Mouse (Mus musculus): ENCODE results near the gene Kif1a. TPM values are rescaled to one million over a fixed set of nuclear protein-coding genes. Genes with fewer than 3 reads are reported as not detected.
"Not testable (repeated sequence)": the region's sequence is repeated elsewhere in the genome, so short reads cannot be mapped to it uniquely, and the experiment has no call there.

Gene Kif1a
- polyA plus RNA-seq, 1 experiment from 2014 or later = 6.3 TPM

DNA sequence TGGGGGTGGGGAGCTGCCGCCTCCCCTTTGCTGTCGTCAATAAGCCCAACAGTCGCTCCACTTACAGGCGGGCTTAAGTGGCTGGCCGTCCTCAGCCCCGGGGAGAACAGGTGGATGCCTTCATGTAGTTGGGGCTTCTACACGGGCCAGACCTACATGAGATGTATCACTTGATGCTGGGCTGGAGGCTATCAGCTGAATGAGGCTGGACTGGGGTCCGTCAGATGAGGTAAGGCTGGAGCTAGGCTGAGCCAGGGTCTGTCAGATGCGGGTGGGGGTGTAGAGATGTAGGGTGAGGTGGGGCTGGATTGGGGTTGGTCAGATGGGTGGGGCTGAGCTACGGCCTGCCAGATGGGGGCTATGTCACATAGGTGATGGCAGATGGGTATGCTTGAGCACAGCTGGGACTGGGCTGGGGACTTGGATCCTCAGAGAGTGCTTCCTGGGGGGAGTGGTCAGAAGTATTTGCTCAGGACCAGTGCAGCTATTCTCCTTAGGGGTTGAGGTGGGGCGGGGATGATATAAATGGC lies 122.6 kb downstream of the Kif1a start:
- peaks cover 3% of the 10 kb centered on the region; the same call in 1 of the 2 replicates for H3K27me3 ChIP-seq (ENCODE audit: control insufficient read depth, insufficient read depth, low read length)
- H3K4me1 ChIP-seq (ENCODE audit: control insufficient read depth, insufficient read depth, low read length) = peaks cover 27% of the 10 kb centered on the region
- no peaks in the 10 kb centered on the region for H3K36me3 ChIP-seq (ENCODE audit: control insufficient read depth, insufficient read depth, low read length)
- no peak overlapping the region for H3K27ac ChIP-seq (ENCODE audit: low read depth, low read length)
- H3K9me3 ChIP-seq (replicated peaks; ENCODE audit: control insufficient read depth, low read length) = no peaks in the 10 kb centered on the region
- 9% methylated on average over 11 of the region's 11 CpGs for WGBS (ENCODE audit: insufficient replicate concordance)
- H3K9ac ChIP-seq (ENCODE audit: low read depth, low read length) = no peak overlapping the region
- H3K4me2 ChIP-seq = peak overlapping the region; percentile 39
- peak; percentile 41 for ATAC-seq (replicated peaks; ENCODE audit: insufficient number of reproducible peaks, low FRiP score, low TSS enrichment)
- H3K4me3 ChIP-seq (ENCODE audit: low read depth, low read length) = no peak overlapping the region

DNA sequence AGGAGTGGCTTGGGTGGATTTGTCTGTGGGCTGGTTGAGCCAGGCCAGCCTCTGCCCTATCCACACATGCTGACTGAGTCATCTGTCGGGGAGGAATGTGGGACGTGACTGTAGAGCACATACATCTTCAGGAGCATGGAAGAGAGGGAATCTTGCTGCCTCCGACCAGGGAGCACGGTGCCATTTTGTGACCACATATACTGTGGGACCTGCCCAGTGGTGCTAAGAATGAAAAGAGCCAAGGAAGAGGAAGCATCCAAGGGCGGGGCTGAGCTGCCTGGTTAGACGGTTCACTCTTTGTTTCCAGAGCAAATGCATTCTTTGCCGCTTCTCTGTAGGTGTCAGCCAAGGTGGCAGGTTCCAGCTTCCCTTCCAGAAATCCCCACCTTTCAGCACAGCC lies 123.1 kb downstream of the Kif1a start:
- H3K27me3 ChIP-seq (ENCODE audit: control insufficient read depth, insufficient read depth, low read length) = peaks cover 3% of the 10 kb centered on the region; the same call in 1 of the 2 replicates
- no peaks in the 10 kb centered on the region for H3K36me3 ChIP-seq (ENCODE audit: control insufficient read depth, insufficient read depth, low read length)
- H3K9me3 ChIP-seq (replicated peaks; ENCODE audit: control insufficient read depth, low read length) = no peaks in the 10 kb centered on the region
- no peak for ATAC-seq (replicated peaks; ENCODE audit: insufficient number of reproducible peaks, low FRiP score, low TSS enrichment)
- H3K4me2 ChIP-seq = peak overlapping the region; percentile 39
- H3K9ac ChIP-seq (ENCODE audit: low read depth, low read length) = no peak overlapping the region
- no peak overlapping the region for H3K27ac ChIP-seq (ENCODE audit: low read depth, low read length)
- peaks cover 27% of the 10 kb centered on the region for H3K4me1 ChIP-seq (ENCODE audit: control insufficient read depth, insufficient read depth, low read length)
- 18% methylated on average over 7 of the region's 7 CpGs for WGBS (ENCODE audit: insufficient replicate concordance)
- no peak overlapping the region for H3K4me3 ChIP-seq (ENCODE audit: low read depth, low read length)

DNA sequence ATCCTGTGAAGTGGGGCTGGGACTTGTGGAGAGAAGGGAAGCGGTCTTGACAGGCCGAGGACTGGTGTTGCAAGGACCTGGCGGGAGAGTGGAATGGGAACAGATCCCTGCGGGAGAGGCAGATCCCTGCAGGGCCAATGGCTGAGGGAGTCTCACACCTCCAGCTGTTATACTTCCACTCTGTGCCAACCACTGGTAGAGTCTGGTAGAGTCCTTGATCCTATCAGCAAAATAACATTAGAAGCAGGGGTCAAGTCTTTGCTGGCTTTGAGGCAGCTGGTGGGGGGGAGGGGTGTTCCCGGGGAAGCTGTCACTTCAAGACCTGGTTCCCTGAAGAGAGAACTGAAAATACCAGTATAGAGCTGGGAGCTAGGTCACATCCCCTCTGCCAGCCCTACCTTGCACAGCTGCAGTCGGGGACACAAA lies 125.6 kb downstream of the Kif1a start:
- no peak overlapping the region for H3K4me3 ChIP-seq (ENCODE audit: low read depth, low read length)
- no peaks in the 10 kb centered on the region for H3K9me3 ChIP-seq (replicated peaks; ENCODE audit: control insufficient read depth, low read length)
- peak overlapping the region; percentile 14; the same call in 1 of the 2 replicates for H3K4me2 ChIP-seq
- WGBS (ENCODE audit: insufficient replicate concordance) = 18% methylated on average over 6 of the region's 6 CpGs
- H3K27me3 ChIP-seq (ENCODE audit: control insufficient read depth, insufficient read depth, low read length) = peaks cover 3% of the 10 kb centered on the region; the same call in 1 of the 2 replicates
- H3K4me1 ChIP-seq (ENCODE audit: control insufficient read depth, insufficient read depth, low read length) = peaks cover 36% of the 10 kb centered on the region
- peak; percentile 33; the same call in 1 of the 2 replicates for ATAC-seq (replicated peaks; ENCODE audit: insufficient number of reproducible peaks, low FRiP score, low TSS enrichment)
- no peak overlapping the region for H3K27ac ChIP-seq (ENCODE audit: low read depth, low read length)
- no peaks in the 10 kb centered on the region for H3K36me3 ChIP-seq (ENCODE audit: control insufficient read depth, insufficient read depth, low read length)
- no peak overlapping the region for H3K9ac ChIP-seq (ENCODE audit: low read depth, low read length)

DNA sequence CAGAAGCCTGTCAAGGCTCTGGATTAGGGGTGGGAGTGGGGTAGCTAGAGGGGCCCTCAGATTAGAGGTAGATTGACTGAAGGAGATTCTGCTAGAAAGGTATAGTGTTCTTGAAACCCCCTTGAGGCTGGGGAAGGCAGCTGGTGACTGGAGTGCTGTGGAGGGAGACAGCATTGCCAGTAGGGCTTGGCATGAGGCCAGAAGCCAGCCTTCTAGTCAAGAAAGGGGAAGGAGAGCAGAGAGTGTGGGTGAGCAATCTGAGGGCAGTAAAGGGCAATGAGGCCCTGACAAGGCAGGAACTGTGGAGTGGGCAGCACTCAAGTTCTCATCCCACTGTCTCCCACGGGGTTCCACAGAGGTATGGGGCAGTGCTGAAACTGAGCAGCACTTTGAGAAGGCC lies 128.9 kb downstream of the Kif1a start:
- peak; percentile 35; the same call in 1 of the 2 replicates for ATAC-seq (replicated peaks; ENCODE audit: insufficient number of reproducible peaks, low FRiP score, low TSS enrichment)
- Histone ChIP-seq H3K36me3 (ENCODE audit: control insufficient read depth, insufficient read depth, low read length) (no peaks in the 10 kb centered on the region), H3K9me3 (replicated peaks; ENCODE audit: control insufficient read depth, low read length) (no peaks in the 10 kb centered on the region), H3K27me3 (ENCODE audit: control insufficient read depth, insufficient read depth, low read length) (peaks cover 1% of the 10 kb centered on the region; the same call in 1 of the 2 replicates), H3K27ac (ENCODE audit: low read depth, low read length) (no peak overlapping the region), H3K9ac (ENCODE audit: low read depth, low read length) (no peak overlapping the region), H3K4me2 (no peak overlapping the region), H3K4me1 (ENCODE audit: control insufficient read depth, insufficient read depth, low read length) (peaks cover 25% of the 10 kb centered on the region), H3K4me3 (ENCODE audit: low read depth, low read length) (no peak overlapping the region)
- 20% methylated on average over 1 of the region's 1 CpGs for WGBS (ENCODE audit: insufficient replicate concordance)

DNA sequence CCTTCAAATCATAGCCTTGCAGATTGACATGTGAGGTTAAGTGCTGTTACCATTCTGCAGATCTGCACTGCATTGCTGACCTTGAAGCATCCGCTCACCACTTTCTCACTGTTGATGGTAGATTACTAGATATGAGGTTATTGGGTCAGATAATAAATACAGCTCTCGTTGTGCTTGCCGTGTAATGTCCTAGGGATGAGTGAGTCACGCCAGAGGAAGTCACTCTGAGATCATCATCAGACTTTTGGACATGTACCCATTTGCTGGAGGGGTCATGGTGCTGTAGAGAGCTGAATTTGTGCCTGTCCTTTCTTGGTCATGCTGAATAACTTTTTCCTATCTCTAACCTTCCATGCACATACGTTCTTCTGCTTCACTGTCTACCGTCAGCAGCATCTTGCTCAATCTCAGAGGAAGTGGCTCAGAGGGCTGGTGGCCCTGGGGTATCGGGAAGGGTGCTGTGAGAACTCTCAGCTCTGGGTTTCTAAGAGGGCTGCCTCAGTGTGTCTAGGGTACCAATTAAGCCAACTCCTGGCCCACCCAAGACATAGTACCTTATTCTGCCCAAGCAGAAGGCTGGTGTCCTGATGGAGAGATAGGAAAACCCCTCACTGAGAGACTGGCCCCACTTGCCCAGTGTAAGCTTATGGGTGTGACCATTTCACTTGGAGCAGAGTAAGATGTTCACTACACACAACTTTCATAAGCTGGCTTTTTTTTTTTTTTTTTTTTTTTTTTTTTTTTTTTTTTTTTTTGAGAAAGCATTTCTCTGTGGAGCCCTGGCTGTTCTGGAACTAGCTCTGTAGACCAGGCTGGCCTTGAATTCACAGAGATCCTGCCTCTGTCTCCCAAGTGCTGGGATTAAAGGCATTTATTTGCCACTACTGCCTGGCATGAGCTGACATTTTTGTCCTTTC lies 129.6 kb downstream of the Kif1a start:
- H3K27me3 ChIP-seq (ENCODE audit: control insufficient read depth, insufficient read depth, low read length) = no peaks in the 10 kb centered on the region
- H3K9me3 ChIP-seq (replicated peaks; ENCODE audit: control insufficient read depth, low read length) = no peaks in the 10 kb centered on the region
- H3K27ac ChIP-seq (ENCODE audit: low read depth, low read length) = no peak overlapping the region
- no peak overlapping the region for H3K9ac ChIP-seq (ENCODE audit: low read depth, low read length)
- H3K4me2 ChIP-seq = no peak overlapping the region
- peaks cover 25% of the 10 kb centered on the region for H3K4me1 ChIP-seq (ENCODE audit: control insufficient read depth, insufficient read depth, low read length)
- ATAC-seq (replicated peaks; ENCODE audit: insufficient number of reproducible peaks, low FRiP score, low TSS enrichment) = no peak
- 80% methylated on average over 7 of the region's 7 CpGs for WGBS (ENCODE audit: insufficient replicate concordance)
- H3K4me3 ChIP-seq (ENCODE audit: low read depth, low read length) = no peak overlapping the region
- no peaks in the 10 kb centered on the region for H3K36me3 ChIP-seq (ENCODE audit: control insufficient read depth, insufficient read depth, low read length)

DNA sequence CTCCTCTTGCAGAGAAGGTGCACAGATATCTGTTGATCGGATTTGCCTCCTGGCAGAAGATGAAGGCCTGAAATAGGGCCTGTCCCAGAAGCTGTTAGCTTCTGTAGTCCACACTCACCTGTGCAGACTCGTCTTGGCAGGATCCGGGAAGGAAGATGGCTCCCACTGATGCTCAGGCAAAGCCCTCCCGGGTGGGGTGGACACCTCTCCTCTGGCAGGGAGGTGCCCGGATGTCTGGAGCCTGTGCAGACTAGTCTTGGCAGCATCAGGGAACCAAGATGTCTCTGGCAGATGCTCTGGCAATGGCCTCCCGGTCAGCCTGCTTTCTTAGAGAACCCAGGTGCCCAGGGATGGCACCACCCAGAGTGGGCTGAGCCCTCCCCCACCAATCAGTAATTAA lies 131.0 kb downstream of the Kif1a start:
- H3K4me3 ChIP-seq (ENCODE audit: low read depth, low read length); H3K4me2 ChIP-seq; ATAC-seq (replicated peaks; ENCODE audit: insufficient number of reproducible peaks, low FRiP score, low TSS enrichment); H3K27ac ChIP-seq (ENCODE audit: low read depth, low read length); H3K27me3 ChIP-seq (ENCODE audit: control insufficient read depth, insufficient read depth, low read length); H3K9ac ChIP-seq (ENCODE audit: low read depth, low read length); H3K36me3 ChIP-seq (ENCODE audit: control insufficient read depth, insufficient read depth, low read length); H3K9me3 ChIP-seq (replicated peaks; ENCODE audit: control insufficient read depth, low read length): not testable (repeated sequence)
- 83% methylated on average over 6 of the region's 6 CpGs for WGBS (ENCODE audit: insufficient replicate concordance)
- H3K4me1 ChIP-seq (ENCODE audit: control insufficient read depth, insufficient read depth, low read length) = peaks cover 15% of the 10 kb centered on the region

Other genes starting within 250 kb of the Kif1a start
- gene Ankmy1, start 199.0 kb downstream of the Kif1a start, polyA plus RNA-seq (2014; fragmentation: Nextera tagmentation; extraction: Ambion mirVana) = 0.34 and 0.70 TPM in 2 replicates
- gene Dusp28, start 195.0 kb downstream of the Kif1a start, polyA plus RNA-seq (2014; fragmentation: Nextera tagmentation; extraction: Ambion mirVana) = 6.2 and 6.9 TPM in 2 replicates
- gene Rnpepl1, start 191.2 kb downstream of the Kif1a start, polyA plus RNA-seq (2014; fragmentation: Nextera tagmentation; extraction: Ambion mirVana) = 21.7 and 24.6 TPM in 2 replicates
- gene Capn10, start 167.6 kb downstream of the Kif1a start, polyA plus RNA-seq (2014; fragmentation: Nextera tagmentation; extraction: Ambion mirVana) = 11.8 and 14.7 TPM in 2 replicates
- gene Gpr35, start 151.1 kb downstream of the Kif1a start, polyA plus RNA-seq (2014; fragmentation: Nextera tagmentation; extraction: Ambion mirVana) = 0.09 TPM in 1 of 2 replicates, not detected in the other
- gene Aqp12, start 95.6 kb downstream of the Kif1a start, polyA plus RNA-seq (2014; fragmentation: Nextera tagmentation; extraction: Ambion mirVana) = not detected in 2 replicates
- gene Agxt, start 33.3 kb upstream of the Kif1a start, polyA plus RNA-seq (2014; fragmentation: Nextera tagmentation; extraction: Ambion mirVana) = 0.61 TPM in 1 of 2 replicates, not detected in the other
- gene 2310007B03Rik, start 59.0 kb upstream of the Kif1a start, polyA plus RNA-seq (2014; fragmentation: Nextera tagmentation; extraction: Ambion mirVana) = 0.11 TPM in 1 of 2 replicates, not detected in the other
- gene Crocc2, start 66.8 kb upstream of the Kif1a start, polyA plus RNA-seq (2014; fragmentation: Nextera tagmentation; extraction: Ambion mirVana) = 0.10 and 0.24 TPM in 2 replicates
- gene Sned1, start 133.9 kb upstream of the Kif1a start, polyA plus RNA-seq (2014; fragmentation: Nextera tagmentation; extraction: Ambion mirVana) = 3.0 and 3.4 TPM in 2 replicates
- 22.2 and 23.7 TPM in 2 replicates for gene Mterf4, start 204.0 kb upstream of the Kif1a start, polyA plus RNA-seq (2014; fragmentation: Nextera tagmentation; extraction: Ambion mirVana)
- 64.5 and 69.7 TPM in 2 replicates for gene Ppp1r7, start 240.9 kb upstream of the Kif1a start, polyA plus RNA-seq (2014; fragmentation: Nextera tagmentation; extraction: Ambion mirVana)
- 8.0 and 8.9 TPM in 2 replicates for gene Pask, start 241.5 kb upstream of the Kif1a start, polyA plus RNA-seq (2014; fragmentation: Nextera tagmentation; extraction: Ambion mirVana)

Measured in heart, embryonic 11.5 days (tissue).